Mouse (Mus musculus): ENCODE data around the gene Atp8a2. TPM values are rescaled to one million over a fixed set of nuclear protein-coding genes. Genes with fewer than 3 reads are reported as not detected.
"Not testable (repeated sequence)": the region's sequence is repeated elsewhere in the genome, so short reads cannot be mapped to it uniquely, and the experiment has no call there.

Atp8a2 gene
- total RNA-seq, 2 experiments from 2014 or later: 72.2 to 76.0 TPM

DNA sequence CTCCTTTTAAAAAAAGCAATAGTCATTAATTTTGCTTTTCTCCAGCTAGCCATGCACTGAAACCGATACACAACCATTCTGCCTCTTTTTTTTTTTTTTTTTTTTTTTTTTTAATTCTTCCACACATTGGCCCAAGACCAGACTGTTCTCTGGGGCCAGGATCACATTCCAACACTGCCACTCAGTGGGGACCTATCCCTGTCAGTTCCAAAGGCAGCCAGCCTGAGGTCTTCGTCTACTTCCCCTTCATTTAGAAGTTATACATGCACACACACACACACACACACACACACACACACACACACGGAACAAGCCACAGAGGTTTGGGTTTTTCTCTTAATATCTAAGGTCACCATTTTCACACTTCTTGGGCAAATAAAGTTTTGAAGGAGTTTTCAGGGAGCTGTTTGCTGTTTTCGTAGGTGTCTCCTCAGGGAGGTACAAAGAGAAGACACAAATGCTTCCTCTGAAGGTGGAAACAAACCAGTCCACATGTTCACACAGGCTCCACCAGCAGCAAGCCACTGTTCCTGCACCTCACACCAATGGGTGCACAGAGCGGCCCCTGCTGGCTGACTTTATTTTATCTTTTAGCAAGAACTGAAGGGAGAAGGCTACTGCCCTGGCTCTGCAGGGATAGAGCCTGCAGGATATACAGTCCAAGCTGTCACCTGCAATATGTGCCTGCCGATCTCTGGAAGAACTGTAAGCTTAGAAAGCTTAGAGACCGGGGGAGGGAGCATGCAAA, 253.9 kb downstream of the Atp8a2 start:
- no peak overlapping the region for H3K4me3 ChIP-seq
- H3K27ac ChIP-seq: no peak overlapping the region
- TF ChIP-seq CTCF (IDR thresholded peaks at IDR 0.05): peak; percentile 84
- DNase-seq (ENCODE audit: extremely low spot score in 1 of 2, low spot score in 2 of 2): peak; percentile 84 to 85
- intact Hi-C loops (cut with DNase I): loop anchor here (2.0 kb wide), 2 partner anchors 330 to 338 kb away; no protein-coding TSS in a partner anchor

GRCm38 (mm10) chr14:59942199-59942598, 254.8 kb downstream of the Atp8a2 start:
- DNase-seq (ENCODE audit: extremely low spot score in 1 of 2, low spot score in 2 of 2): no peak
- Histone ChIP-seq H3K4me3 (no peak overlapping the region), H3K27ac (no peak overlapping the region)
- no peak for TF ChIP-seq CTCF (IDR thresholded peaks at IDR 0.05)
- intact Hi-C loops (cut with DNase I): loop anchor here (2.0 kb wide), 2 partner anchors 329 to 337 kb away; no protein-coding TSS in a partner anchor

DNA sequence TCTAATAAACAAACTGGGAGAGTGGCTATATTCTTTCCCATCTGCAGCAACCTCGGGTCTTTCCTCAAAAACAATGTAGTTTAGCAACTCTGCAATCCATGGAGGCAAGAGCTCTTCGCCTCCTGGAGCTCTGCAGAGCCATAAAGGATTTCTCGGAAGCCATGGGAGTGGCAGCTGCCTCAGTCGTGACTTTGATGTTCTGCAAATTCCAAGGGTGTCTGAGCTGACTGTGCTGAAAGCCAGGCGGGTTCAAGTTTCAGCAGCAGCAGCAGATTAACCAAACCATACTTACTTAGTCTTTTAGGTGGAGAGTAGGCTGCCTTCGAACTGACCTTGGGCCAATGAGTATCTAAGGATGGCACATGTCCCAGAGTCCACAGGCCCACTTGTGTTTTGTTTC, 264.6 kb downstream of the Atp8a2 start:
- intact Hi-C loops (cut with DNase I): no loop called here
- no peak for TF ChIP-seq CTCF (IDR thresholded peaks at IDR 0.05)
- H3K4me3 ChIP-seq: no peak overlapping the region
- no peak for DNase-seq (ENCODE audit: extremely low spot score in 1 of 2, low spot score in 2 of 2)
- H3K27ac ChIP-seq: no peak overlapping the region

DNA sequence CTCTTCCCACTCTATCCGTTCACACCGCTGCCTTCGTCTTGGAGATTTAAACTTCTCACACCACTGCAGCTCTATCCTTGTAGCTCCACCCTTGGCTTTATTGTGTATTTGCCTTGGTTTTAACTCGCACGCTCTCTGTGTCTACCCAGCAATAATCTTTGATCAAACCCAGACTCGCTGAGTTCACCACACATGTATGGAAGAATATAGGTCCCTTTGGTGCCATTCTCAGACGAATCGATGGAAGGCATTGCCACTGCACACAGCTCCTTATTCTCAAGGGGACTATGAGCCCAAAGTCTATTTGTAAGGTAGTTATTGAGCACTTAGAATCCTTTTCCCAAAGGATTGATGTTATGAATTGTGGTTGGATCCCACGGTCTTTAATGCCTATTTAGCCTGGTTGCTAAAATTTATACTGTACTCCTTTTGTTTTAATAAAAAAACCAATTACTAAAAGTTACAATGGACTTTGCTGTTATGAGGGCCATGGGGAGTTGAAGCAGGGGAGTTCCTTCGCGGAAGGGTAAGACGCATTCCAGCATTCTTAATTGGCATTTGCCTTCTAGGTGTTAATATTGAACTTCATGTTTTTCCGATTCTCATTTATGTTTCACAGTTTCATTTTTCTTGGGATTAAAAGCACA, 265.4 kb downstream of the Atp8a2 start:
- Histone ChIP-seq H3K27ac (no peak overlapping the region), H3K4me3 (no peak overlapping the region)
- TF ChIP-seq CTCF (IDR thresholded peaks at IDR 0.05): no peak
- DNase-seq (ENCODE audit: extremely low spot score in 1 of 2, low spot score in 2 of 2): no peak
- intact Hi-C loops (cut with DNase I): no loop called here

DNA sequence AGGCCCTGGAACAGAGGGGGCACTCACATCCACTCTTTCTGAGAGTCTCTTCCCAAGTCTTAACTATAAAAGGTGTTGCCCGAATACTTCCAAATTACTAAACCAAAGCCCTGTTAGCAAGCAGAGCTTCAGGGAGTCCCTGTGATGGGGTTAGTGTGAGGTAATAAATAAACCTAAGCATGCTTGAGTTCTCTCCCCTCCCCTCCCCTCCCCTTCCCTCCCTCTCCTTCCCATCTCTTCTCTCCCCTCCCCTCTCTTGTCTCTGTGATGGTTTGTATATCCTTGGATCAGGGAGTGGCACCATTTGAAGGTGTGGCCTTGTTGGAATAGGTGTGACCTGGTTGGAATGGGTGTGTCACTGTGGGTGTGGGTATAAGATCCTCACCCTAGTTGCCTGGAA, 267.8 kb downstream of the Atp8a2 start:
- H3K27ac ChIP-seq; DNase-seq (ENCODE audit: extremely low spot score in 1 of 2, low spot score in 2 of 2); intact Hi-C loops (cut with DNase I); H3K4me3 ChIP-seq: not testable (repeated sequence)

DNA sequence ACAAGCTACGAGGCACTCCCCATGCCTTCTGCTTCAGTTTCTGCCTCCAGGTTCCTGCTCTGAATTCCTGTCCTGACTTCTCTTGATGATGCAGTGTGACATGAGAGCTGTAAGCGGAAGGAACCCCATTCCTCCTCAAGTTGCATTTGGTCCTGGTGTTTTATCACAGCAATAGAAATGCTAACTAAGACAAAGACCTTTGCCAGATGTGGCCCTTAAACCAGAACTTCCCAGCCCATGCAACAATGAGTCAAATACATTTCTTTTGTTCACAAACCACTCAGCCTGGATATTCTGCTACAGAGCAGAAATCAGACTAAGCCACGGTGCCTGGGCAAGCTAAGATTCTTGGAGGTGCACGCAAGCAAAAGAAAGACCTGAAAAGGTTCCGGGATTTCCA, 268.2 kb downstream of the Atp8a2 start:
- TF ChIP-seq CTCF (IDR thresholded peaks at IDR 0.05): no peak
- no peak for DNase-seq (ENCODE audit: extremely low spot score in 1 of 2, low spot score in 2 of 2)
- no peak overlapping the region for H3K27ac ChIP-seq
- intact Hi-C loops (cut with DNase I): no loop called here
- H3K4me3 ChIP-seq: no peak overlapping the region

GRCm38 (mm10) chr14:59927804-59928203, 269.2 kb downstream of the Atp8a2 start:
- intact Hi-C loops (cut with DNase I): no loop called here
- DNase-seq (ENCODE audit: extremely low spot score in 1 of 2, low spot score in 2 of 2): no peak
- H3K4me3 ChIP-seq: no peak overlapping the region
- H3K27ac ChIP-seq: no peak overlapping the region
- TF ChIP-seq CTCF (IDR thresholded peaks at IDR 0.05): no peak

- Histone ChIP-seq H3K4me3 (no peak overlapping the region), H3K27ac (no peak overlapping the region)
- no peak for TF ChIP-seq CTCF (IDR thresholded peaks at IDR 0.05)
- DNase-seq (ENCODE audit: extremely low spot score in 1 of 2, low spot score in 2 of 2): no peak
- intact Hi-C loops (cut with DNase I): no loop called here
These were observed 277.1 kb downstream of the Atp8a2 start for GRCm38 (mm10) chr14:59919865-59920264.

DNA sequence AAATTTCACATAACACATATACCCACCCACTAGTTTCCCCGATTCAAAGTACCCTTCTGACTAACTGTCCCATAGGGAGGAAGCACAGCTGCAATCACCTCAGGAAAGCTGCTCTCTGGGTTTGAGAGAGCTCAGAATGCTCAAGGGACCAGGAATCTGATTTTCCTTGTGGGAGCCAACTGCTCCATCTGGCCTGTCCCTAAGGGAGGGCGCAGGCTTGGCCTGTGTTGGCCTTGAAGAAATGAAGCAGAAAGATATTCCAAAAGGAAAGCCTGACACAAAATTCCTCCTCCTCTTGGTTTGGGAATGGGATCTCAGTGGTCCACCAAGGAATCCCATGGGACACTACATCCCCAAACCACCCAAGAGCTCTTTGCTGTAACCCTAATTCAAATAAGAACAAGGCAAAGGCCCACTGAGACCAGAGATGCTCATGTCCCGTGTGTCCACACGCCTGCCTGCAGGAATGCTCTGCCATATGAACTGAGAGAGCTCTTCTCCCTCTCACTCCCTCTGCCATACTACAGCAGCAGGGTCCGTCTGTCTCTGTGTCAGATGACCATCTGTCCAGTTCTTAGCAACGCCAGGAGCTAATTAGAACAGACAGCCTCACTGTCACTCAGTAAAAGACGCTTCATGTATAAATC, 293.4 kb downstream of the Atp8a2 start:
- intact Hi-C loops (cut with DNase I): no loop called here
- TF ChIP-seq CTCF (IDR thresholded peaks at IDR 0.05): no peak
- Histone ChIP-seq H3K4me3 (no peak overlapping the region), H3K27ac (no peak overlapping the region)
- DNase-seq (ENCODE audit: extremely low spot score in 1 of 2, low spot score in 2 of 2): no peak

DNA sequence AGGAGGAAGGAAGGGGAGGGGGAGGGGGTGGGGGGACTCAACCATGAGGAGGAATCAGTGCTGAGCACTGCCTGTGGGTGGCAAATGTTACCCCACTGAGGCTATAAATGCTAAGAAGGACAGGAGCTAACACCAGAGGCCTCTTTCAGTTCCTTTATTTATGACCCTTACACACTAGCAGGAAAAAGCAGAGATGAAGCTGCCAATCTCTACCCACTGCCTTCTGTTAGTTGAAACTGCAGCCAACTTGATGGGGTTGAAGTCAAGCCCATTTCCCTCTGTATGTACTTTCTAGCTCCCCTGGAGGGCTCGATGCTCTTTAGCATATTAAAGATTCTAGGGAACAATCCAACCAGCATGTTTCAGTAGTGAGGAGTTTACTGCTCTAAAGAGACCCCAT, 303.0 kb downstream of the Atp8a2 start:
- intact Hi-C loops (cut with DNase I): no loop called here
- DNase-seq (ENCODE audit: extremely low spot score in 1 of 2, low spot score in 2 of 2): no peak
- Histone ChIP-seq H3K27ac (no peak overlapping the region), H3K4me3 (no peak overlapping the region)
- TF ChIP-seq CTCF (IDR thresholded peaks at IDR 0.05): no peak

DNA sequence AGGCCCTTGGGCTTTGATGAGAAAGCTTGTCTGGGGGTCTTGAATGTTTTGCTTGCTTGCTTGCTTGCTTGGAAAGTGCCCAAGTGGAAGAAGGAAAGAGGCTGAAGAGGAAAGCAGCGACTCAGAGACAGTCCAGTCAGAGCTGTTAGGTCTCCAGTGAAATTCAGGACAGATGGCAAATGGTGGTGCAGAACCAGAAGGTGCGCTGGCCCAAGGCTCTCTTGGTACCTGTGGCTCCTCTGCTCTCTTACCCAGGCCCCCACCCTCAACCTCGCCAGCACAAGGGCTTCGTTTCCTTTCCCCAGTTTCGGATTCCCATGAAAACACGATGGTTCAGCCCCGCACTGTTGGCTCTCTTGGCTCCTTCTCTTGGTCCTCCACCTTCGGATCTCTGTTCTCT, 304.9 kb downstream of the Atp8a2 start:
- Histone ChIP-seq H3K4me3 (no peak overlapping the region), H3K27ac (no peak overlapping the region)
- no peak for TF ChIP-seq CTCF (IDR thresholded peaks at IDR 0.05)
- DNase-seq (ENCODE audit: extremely low spot score in 1 of 2, low spot score in 2 of 2): no peak
- intact Hi-C loops (cut with DNase I): no loop called here

DNA sequence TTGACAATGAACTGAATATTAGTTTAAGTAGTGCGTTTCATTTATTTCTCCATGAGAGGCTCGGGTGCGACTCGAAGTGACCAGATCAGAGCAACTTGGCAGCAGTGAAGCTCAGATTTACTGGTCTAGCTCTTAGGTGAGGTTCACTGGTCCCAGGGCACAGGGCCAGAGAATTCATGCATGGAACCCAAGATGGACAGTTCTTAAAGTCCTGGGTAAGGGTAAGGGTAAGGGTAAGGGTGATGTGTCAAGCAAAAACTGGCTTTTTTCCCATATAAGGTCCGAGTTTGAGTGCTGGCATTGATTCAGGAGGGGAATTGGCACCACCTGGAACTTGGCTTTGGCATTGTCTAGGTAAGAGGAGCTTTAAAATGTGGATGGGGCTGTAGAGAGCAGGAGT, 305.5 kb downstream of the Atp8a2 start:
- no peak for DNase-seq (ENCODE audit: extremely low spot score in 1 of 2, low spot score in 2 of 2)
- no peak for TF ChIP-seq CTCF (IDR thresholded peaks at IDR 0.05)

More for the DNA sequence above, 305.5 kb downstream of the Atp8a2 start:
- intact Hi-C loops (cut with DNase I): no loop called here
- Histone ChIP-seq H3K4me3 (no peak overlapping the region), H3K27ac (no peak overlapping the region)

All from left cerebral cortex, adult 2 months (tissue).